Mouse (Mus musculus): ENCODE measurements around the gene Cldn24.

The Cldn24 gene

GRCm38 (mm10) chr8:47826911-47827310 is 5.0 kb downstream of the Cldn24 start:
- no peak for DNase-seq (ENCODE audit: low spot score)

- no peak for DNase-seq (ENCODE audit: low spot score)
These were observed 10.7 kb downstream of the Cldn24 start for GRCm38 (mm10) chr8:47832616-47833015.

GRCm38 (mm10) chr8:47833944-47834343 is 12.0 kb downstream of the Cldn24 start:
- DNase-seq (ENCODE audit: low spot score), result no peak

- DNase-seq (ENCODE audit: low spot score), result no peak
These were observed 21.1 kb downstream of the Cldn24 start for GRCm38 (mm10) chr8:47843063-47843462.

GRCm38 (mm10) chr8:47843651-47844050 is 21.7 kb downstream of the Cldn24 start:
- no peak for DNase-seq (ENCODE audit: low spot score)

- no peak for DNase-seq (ENCODE audit: low spot score)
These were observed 24.0 kb downstream of the Cldn24 start for GRCm38 (mm10) chr8:47845956-47846355.

- no peak for DNase-seq (ENCODE audit: low spot score)
These were observed 25.2 kb downstream of the Cldn24 start for GRCm38 (mm10) chr8:47847161-47847560.

GRCm38 (mm10) chr8:47847931-47848330 is 26.0 kb downstream of the Cldn24 start:
- DNase-seq (ENCODE audit: low spot score), result no peak

GRCm38 (mm10) chr8:47849842-47850241 is 27.9 kb downstream of the Cldn24 start:
- DNase-seq (ENCODE audit: low spot score), result no peak

GRCm38 (mm10) chr8:47851824-47852502 is 30.0 kb downstream of the Cldn24 start:
- peak; percentile 28 for DNase-seq (ENCODE audit: low spot score)

GRCm38 (mm10) chr8:47852737-47853136 is 30.8 kb downstream of the Cldn24 start:
- DNase-seq (ENCODE audit: low spot score), result no peak

- no peak for DNase-seq (ENCODE audit: low spot score)
These were observed 31.4 kb downstream of the Cldn24 start for GRCm38 (mm10) chr8:47853356-47853755.

GRCm38 (mm10) chr8:47859259-47859658 is 37.3 kb downstream of the Cldn24 start:
- no peak for DNase-seq (ENCODE audit: low spot score)

- DNase-seq (ENCODE audit: low spot score), result no peak
These were observed 44.6 kb downstream of the Cldn24 start for GRCm38 (mm10) chr8:47866568-47866967.

GRCm38 (mm10) chr8:47867067-47867466 is 45.1 kb downstream of the Cldn24 start:
- peak; percentile 89 for DNase-seq (ENCODE audit: low spot score)

Measured in layer of hippocampus, adult 11-12 months (tissue).